Mouse (Mus musculus): ENCODE results near the gene Hlcs.

Gene Hlcs

GRCm38 (mm10) chr16:94328881-94329867 is 15.8 kb upstream of the Hlcs start:
- in situ Hi-C loops (cut with MboI, MseI): no loop called here

GRCm38 (mm10) chr16:94327781-94328711 is 14.7 kb upstream of the Hlcs start, which contains the start of gene Ripply3:
Ripply3 (plus strand) TSS chr16:94328420.
- in situ Hi-C loops (cut with MboI, MseI): no loop called here

- in situ Hi-C loops (cut with MboI, MseI): no loop called here
Observed at GRCm38 (mm10) chr16:94326008-94326407, 12.6 kb upstream of the Hlcs start.

- in situ Hi-C loops (cut with MboI, MseI): no loop called here
Observed at GRCm38 (mm10) chr16:94323681-94324080, 10.3 kb upstream of the Hlcs start.

GRCm38 (mm10) chr16:94320223-94320622 is 6.9 kb upstream of the Hlcs start:
- in situ Hi-C loops (cut with MboI, MseI): no loop called here

- in situ Hi-C loops (cut with MboI, MseI): loop anchor here (5.0 kb wide), 1 partner anchor 40 kb away; no protein-coding TSS in a partner anchor
Observed at GRCm38 (mm10) chr16:94317752-94318151, 4.4 kb upstream of the Hlcs start.

GRCm38 (mm10) chr16:94315215-94315614 is 1.8 kb upstream of the Hlcs start:
- in situ Hi-C loops (cut with MboI, MseI): loop anchor here (5.0 kb wide), 1 partner anchor 42 kb away; no protein-coding TSS in a partner anchor

- in situ Hi-C loops (cut with MboI, MseI): loop anchor here (5.0 kb wide), 1 partner anchor 43 kb away; no protein-coding TSS in a partner anchor
Observed at GRCm38 (mm10) chr16:94314626-94315025, 1.3 kb upstream of the Hlcs start.

- in situ Hi-C loops (cut with MboI, MseI): no loop called here
Observed at GRCm38 (mm10) chr16:94312663-94313228, 625 bp downstream of the Hlcs start.

GRCm38 (mm10) chr16:94311931-94312330 is 1.4 kb downstream of the Hlcs start:
- in situ Hi-C loops (cut with MboI, MseI): no loop called here

- in situ Hi-C loops (cut with MboI, MseI): no loop called here
Observed at GRCm38 (mm10) chr16:94311416-94311815, 2.0 kb downstream of the Hlcs start.

GRCm38 (mm10) chr16:94309025-94309424 is 4.3 kb downstream of the Hlcs start:
- in situ Hi-C loops (cut with MboI, MseI): loop anchor here (10.0 kb wide), 1 partner anchor 316 kb away; no protein-coding TSS in a partner anchor

- in situ Hi-C loops (cut with MboI, MseI): loop anchor here (10.0 kb wide), 1 partner anchor 317 kb away; no protein-coding TSS in a partner anchor
Observed at GRCm38 (mm10) chr16:94307942-94308341, 5.4 kb downstream of the Hlcs start.

GRCm38 (mm10) chr16:94307526-94307925 is 5.8 kb downstream of the Hlcs start:
- in situ Hi-C loops (cut with MboI, MseI): loop anchor here (10.0 kb wide), 1 partner anchor 317 kb away; no protein-coding TSS in a partner anchor

GRCm38 (mm10) chr16:94303203-94303535 is 10.2 kb downstream of the Hlcs start:
- in situ Hi-C loops (cut with MboI, MseI): loop anchor here (10.0 kb wide), 1 partner anchor 322 kb away; no protein-coding TSS in a partner anchor

GRCm38 (mm10) chr16:94302274-94303202 is 10.8 kb downstream of the Hlcs start:
- in situ Hi-C loops (cut with MboI, MseI): loop anchor here (10.0 kb wide), 1 partner anchor 322 kb away; no protein-coding TSS in a partner anchor

GRCm38 (mm10) chr16:94301696-94302095 is 11.7 kb downstream of the Hlcs start:
- in situ Hi-C loops (cut with MboI, MseI): loop anchor here (10.0 kb wide), 1 partner anchor 323 kb away; no protein-coding TSS in a partner anchor

- in situ Hi-C loops (cut with MboI, MseI): loop anchor here (10.0 kb wide), 1 partner anchor 324 kb away; no protein-coding TSS in a partner anchor
Observed at GRCm38 (mm10) chr16:94301194-94301593, 12.2 kb downstream of the Hlcs start.

GRCm38 (mm10) chr16:94299210-94299609 is 14.2 kb downstream of the Hlcs start:
- in situ Hi-C loops (cut with MboI, MseI): no loop called here

GRCm38 (mm10) chr16:94298081-94298480 is 15.3 kb downstream of the Hlcs start:
- in situ Hi-C loops (cut with MboI, MseI): no loop called here

Data from regulatory T cell (primary cell).